Mouse (Mus musculus): ENCODE data around the gene Crcp. TPM values are rescaled to one million over a fixed set of nuclear protein-coding genes. Genes with fewer than 3 reads are reported as not detected.

Gene Crcp
- total RNA-seq, 2 experiments from 2014 or later, result 29.7 to 30.7 TPM

GRCm38 (mm10) chr5:130051073-130051860, 22.2 kb downstream of the Crcp start:
- DNase-seq (ENCODE audit: low spot score in 2 of 2), result no peak
- intact Hi-C loops (cut with DNase I), result no loop called here

- DNase-seq (ENCODE audit: low spot score in 2 of 2), result peak in 1 of 2 experiments; percentile 23
- intact Hi-C loops (cut with DNase I), result no loop called here
Measured at GRCm38 (mm10) chr5:130052510-130052909, 23.4 kb downstream of the Crcp start.

- no peak for DNase-seq (ENCODE audit: low spot score in 2 of 2)
- intact Hi-C loops (cut with DNase I), result no loop called here
Measured at GRCm38 (mm10) chr5:130052955-130053354, 23.9 kb downstream of the Crcp start.

- no peak for DNase-seq (ENCODE audit: low spot score in 2 of 2)
- intact Hi-C loops (cut with DNase I), result no loop called here
Measured at GRCm38 (mm10) chr5:130055688-130056087, 26.6 kb downstream of the Crcp start.

DNA sequence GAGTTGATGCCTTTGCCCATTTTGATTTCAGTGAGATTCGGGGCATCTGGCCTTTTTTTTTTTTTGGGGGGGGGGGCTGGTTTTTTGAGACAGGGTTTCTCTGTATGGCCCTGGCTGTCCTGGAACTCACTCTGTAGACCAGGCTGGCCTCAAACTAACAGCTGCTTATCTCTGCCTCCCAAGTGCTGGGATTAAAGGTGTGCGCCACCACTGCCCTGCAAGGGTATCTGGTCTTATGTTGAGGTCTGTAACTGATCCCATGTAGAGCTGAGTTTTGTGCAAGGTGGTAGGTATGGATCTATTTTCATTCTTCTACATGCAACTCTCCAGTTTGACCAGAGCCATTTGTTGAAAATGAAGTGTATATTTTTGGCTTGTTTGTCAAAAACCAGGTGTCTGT, 27.2 kb downstream of the Crcp start:
- intact Hi-C loops (cut with DNase I), result no loop called here
- DNase-seq (ENCODE audit: low spot score in 2 of 2), result no peak

DNA sequence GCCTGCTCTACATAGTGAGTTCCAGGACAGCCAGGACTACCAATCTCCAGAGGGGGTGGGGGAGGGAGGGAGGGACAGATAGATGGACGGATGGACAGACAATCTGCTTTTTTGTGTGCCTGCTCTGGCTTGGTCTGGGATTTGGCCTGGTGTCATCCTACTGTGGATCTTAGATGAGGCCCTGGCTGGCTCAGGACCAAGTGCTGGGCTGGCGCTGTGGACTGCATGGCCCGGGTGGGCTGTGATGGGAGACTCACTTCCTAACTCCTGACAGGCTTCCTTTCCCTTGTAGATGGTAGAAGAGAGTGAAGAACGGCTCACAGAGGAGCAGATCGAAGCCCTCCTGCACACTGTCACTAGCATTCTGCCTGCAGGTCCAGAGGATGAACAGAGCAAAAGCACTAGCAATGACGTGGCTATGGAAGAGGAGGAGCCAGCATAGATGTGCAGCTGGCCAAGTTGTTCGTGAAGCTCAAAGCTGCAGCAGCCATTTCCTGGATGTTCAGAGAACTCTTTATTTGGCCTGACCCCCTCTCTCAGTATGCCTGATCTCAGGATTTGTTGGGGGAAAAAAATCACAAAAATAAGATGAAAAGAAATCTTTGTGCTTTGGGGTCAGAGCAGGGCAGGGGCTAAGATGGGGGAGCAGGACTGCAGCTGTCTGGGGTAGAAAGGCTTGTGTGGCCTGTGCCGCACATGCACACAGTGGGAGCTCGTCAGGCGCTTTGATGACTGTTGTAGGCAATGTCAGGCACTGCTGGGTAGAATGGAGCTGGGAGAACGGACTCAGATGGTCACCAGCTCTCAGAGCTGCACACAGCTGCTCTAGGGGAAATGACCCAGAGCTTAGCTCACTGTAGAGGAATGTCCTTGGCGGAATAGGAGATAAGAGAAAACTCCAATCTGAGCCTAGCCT, 30.6 kb downstream of the Crcp start:
- intact Hi-C loops (cut with DNase I), result no loop called here
- no peak for DNase-seq (ENCODE audit: low spot score in 2 of 2)

GRCm38 (mm10) chr5:130060329-130060665, 31.2 kb downstream of the Crcp start:
- intact Hi-C loops (cut with DNase I), result no loop called here
- no peak for DNase-seq (ENCODE audit: low spot score in 2 of 2)

DNA sequence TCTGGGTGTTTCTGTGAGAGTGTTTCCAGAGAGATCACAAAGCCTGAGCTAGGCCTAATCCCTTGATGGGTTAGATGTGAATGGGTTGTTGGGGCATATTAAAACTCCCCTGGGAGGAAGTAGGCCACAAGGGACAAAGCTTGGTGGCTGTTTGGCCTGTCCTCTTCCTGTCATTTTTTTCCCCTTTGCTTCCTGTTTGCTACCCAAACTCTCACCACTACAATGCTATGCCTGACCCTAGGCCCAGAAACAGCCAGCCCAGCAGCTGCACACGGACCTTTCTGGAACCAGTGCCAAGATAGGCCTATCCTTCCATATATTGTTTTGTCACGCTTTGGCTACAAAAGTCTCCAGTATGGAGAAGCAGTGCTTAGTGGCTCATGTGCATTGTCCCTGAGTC, 33.0 kb downstream of the Crcp start:
- no peak for DNase-seq (ENCODE audit: low spot score in 2 of 2)

DNA sequence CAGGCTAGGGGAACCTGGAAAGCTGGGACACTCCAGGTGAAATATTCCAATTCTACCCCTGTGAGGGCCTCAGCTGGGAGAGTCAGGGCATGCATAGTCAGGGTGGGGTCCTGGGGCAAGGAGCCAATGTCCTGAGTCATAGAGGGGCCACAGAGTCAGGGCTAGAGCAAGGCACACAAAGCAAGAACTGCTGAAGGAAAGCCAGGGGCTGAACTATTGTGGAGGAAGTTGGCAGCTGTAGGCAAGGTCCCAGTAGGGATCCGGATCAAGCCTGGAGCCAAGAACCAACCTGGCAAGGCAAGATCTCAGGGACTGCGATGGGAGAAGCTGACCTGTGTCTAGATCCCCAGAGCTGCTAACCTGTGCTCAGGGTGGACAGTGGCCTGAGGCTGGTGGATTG, 34.7 kb downstream of the Crcp start:
- no peak for DNase-seq (ENCODE audit: low spot score in 2 of 2)
- intact Hi-C loops (cut with DNase I), result no loop called here

More for the DNA sequence above, 33.0 kb downstream of the Crcp start:
- intact Hi-C loops (cut with DNase I), result no loop called here

GRCm38 (mm10) chr5:130065579-130065978, 36.5 kb downstream of the Crcp start:
- DNase-seq (ENCODE audit: low spot score in 2 of 2), result no peak
- intact Hi-C loops (cut with DNase I), result no loop called here

DNA sequence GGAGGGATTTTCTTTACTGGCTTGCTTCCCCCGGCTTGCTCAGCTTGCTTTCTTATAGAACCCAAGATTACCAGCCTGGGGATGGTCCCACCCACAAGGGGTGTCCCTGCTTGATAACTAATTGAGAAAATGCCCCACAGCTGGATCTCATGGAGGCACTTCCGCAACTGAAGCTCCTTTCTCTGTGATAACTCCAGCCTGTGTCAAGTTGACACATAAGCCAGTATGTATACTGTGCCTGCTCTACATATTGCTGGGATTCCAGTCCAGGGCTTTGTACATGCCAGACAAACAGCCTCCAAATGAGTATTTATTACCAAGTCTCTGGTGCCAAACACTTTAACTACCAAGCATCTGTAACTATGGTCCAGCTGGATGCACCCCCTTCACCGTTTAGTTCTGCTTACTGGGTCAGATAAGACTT, 38.8 kb downstream of the Crcp start:
- intact Hi-C loops (cut with DNase I), result no loop called here

GRCm38 (mm10) chr5:130073026-130073425, 43.9 kb downstream of the Crcp start, which contains the start of gene Tpst1:
TSS of gene Tpst1 (plus strand) at chr5:130073326.
- intact Hi-C loops (cut with DNase I), result no loop called here

More for the DNA sequence above, 38.8 kb downstream of the Crcp start:
- DNase-seq (ENCODE audit: low spot score in 2 of 2), result no peak

DNA sequence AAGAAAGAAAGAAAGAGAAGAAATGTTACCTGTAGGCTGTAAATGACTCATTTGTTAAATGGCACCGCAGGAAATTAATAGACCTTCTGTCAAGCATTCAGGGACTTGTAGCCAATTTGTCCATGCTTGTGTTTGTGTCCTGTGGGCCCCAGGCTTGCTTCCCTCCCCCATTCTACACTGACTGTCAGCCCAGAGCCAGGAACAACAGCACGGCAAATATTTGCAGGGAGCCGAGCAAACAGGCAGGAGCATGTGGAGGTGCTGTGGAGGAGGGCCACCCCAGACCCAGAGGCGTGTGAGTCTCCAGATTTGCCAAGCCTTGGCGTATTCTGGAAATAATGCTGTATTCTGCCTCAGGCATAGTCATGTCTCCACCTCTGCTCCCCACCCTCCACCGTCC, 45.4 kb downstream of the Crcp start:
- intact Hi-C loops (cut with DNase I), result no loop called here
- DNase-seq (ENCODE audit: low spot score in 2 of 2), result no peak

More at GRCm38 (mm10) chr5:130073026-130073425, 43.9 kb downstream of the Crcp start, which contains the start of gene Tpst1:
- no peak for DNase-seq (ENCODE audit: low spot score in 2 of 2)

DNA sequence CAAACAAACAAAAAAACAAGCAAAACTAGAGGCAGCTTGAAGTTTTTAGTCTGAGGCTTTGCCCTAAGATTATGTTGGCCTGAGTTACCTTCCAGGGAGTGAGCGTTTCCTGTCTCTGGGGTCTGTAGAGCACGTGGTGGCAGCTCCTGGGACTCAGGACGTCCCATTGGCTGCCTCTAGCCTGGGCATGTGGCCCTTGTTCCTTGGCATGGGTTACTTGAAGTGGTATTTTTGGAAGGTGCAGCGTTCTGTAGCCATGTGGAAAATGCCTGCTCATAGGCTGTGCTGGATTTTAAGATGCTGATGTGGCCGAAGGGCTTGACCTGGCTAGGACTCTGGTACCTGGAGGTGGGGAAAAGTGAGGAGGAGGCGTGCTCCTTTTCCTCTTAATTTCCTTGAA, 47.3 kb downstream of the Crcp start:
- intact Hi-C loops (cut with DNase I), result loop anchor here (5.0 kb wide), 1 partner anchor 61 kb away; no protein-coding TSS in a partner anchor
- DNase-seq (ENCODE audit: low spot score in 2 of 2), result no peak

GRCm38 (mm10) chr5:130078096-130078833, 49.2 kb downstream of the Crcp start:
- DNase-seq (ENCODE audit: low spot score in 2 of 2), result no peak
- intact Hi-C loops (cut with DNase I), result loop anchor here (5.0 kb wide), 1 partner anchor 59 kb away; no protein-coding TSS in a partner anchor

GRCm38 (mm10) chr5:130078834-130079156, 49.7 kb downstream of the Crcp start:
- intact Hi-C loops (cut with DNase I), result loop anchor here (5.0 kb wide), 1 partner anchor 59 kb away; no protein-coding TSS in a partner anchor
- DNase-seq (ENCODE audit: low spot score in 2 of 2), result no peak

DNA sequence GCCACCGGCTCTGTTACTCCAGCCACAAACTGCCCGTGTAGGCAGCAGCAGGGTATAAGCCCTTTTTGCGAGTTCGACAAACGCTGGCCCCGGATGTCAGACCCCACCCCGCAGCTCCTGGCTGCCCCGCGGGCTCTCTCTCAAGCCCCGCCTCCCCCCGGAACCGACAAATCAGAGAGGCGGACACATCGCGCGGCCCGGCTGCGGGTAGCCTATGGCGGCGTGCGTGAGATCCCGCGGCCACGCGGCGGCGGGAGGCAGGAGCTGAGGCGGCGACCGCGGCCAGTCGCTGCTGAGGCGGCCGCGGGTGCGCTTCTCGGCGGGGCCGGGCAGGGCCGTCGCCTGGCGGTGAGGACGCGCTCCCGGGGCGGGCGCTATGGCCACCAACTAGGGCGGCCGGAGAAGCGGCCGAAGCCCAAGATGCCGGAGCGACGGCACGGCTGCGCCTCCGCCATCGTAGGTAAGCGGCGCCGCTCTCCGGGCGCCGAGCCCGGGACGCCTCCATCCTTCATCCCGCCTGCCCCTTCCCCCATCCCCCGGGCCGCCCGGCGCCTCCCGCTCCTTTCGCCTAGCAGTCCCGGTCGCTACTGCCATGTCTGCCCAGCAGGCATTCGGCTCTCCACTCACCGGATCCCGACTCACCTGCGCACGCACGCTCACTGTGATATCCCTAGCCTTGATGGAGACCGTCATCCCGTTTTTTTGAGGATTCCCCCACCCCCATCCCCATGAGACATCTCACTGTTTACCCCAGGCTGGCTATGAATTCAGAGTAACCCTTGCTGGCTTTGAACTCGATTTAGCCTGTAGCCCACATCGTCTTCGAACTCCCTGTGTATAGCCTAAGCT, 50.3 kb downstream of the Crcp start:
- DNase-seq (ENCODE audit: low spot score in 2 of 2), result peak; percentile 95 to 96
- intact Hi-C loops (cut with DNase I), result loop anchor here (5.0 kb wide), 1 partner anchor 58 kb away; no protein-coding TSS in a partner anchor

DNA sequence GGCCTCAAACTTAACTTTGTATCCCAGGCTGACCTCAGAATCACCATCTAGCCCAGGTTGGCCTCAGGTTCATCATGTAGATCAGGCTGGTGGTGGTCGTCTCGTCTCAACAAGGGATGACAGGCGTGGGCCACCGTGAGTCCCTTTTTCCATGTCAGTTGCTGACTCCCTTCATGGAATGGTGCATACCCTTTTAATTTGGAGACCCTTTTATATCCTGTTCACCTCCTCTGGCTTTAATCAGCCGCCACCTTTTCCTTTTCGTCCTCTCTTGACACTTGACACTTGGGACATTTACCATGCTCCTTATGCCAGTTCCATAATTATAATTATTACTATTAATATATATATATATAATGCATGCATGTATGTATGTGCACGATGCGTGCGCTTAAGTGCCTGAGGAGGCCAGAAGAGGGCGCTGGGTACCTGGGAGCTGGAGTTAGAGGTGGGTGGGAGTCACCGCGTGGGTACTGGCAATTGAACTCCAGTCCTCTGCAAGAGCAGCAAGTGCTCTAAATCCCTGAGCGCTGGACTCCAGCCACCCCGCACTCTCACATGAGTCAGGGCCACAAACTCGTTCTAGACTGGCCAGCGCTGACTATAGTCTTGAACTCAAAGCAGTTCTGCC, 51.1 kb downstream of the Crcp start:
- intact Hi-C loops (cut with DNase I), result no loop called here
- DNase-seq (ENCODE audit: low spot score in 2 of 2), result no peak
